Mouse (Mus musculus) liver, embryonic 14.5 days (tissue): ENCODE data around the gene Retnla.

Experiments used
- CTCF ChIP-seq: IDR thresholded peaks from 2 replicates; pipeline ENCODE4 v1.5.1; 2016; ENCODE audit warnings: antibody characterized with exemption, low read depth, control low read depth
- EP300 ChIP-seq: IDR thresholded peaks from 2 replicates; pipeline ENCODE4 v1.6.1; 2016; ENCODE audit warnings: antibody characterized with exemption, low read depth

DNA sequence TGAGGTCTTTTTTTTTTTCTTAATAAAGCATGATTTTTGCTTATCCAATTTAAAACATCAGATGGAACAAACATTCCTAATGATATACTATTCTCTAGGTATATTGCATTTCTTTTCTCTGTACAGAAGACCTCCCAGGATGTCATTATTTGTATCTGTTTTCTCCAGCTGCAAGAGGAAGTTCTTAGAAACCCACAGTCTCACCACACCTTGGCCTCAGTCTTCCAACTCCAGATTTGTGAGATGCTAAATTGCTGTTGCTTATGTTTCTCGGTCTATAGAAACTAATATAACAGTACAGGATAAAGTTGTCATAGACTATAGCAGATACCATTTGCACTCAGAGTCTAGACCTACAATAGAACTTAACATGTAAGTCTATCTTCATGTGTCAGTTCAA lies 35.8 kb upstream of the Retnla start:
- TF ChIP-seq CTCF: no peak
- no peak for TF ChIP-seq EP300
